Mouse (Mus musculus): ENCODE measurements around the gene Fam83c.

GRCm38 (mm10) chr2:155777688-155777985 is 57.0 kb downstream of the Fam83c start:
- TF ChIP-seq CTCF (IDR thresholded peaks at IDR 0.05; ENCODE audit: extremely low read depth, insufficient read length, insufficient replicate concordance, low read depth, low read length): no peak
- no peak for TF ChIP-seq POLR2A (IDR thresholded peaks at IDR 0.05; ENCODE audit: low read depth, low read length)
